Mouse (Mus musculus): ENCODE results near the gene Tnfsf15. TPM values are rescaled to one million over a fixed set of nuclear protein-coding genes. Genes with fewer than 3 reads are reported as not detected.

Gene Tnfsf15
- total RNA-seq (2014; rRNA removed) (0.28 and 0.40 TPM in 2 replicates), polyA plus RNA-seq (2012; rRNA removed) (not detected in 2 replicates)

GRCm38 (mm10) chr4:63744693-63745171 is at the start of gene Tnfsf15:
Gene Tnfsf15 (minus strand): TSS chr4:63745113.
- peaks cover 5% of the 10 kb centered on the region for H3K4me1 ChIP-seq (ENCODE audit: control insufficient read depth, insufficient read depth, low read length)
- peak; percentile 84 for DNase-seq (ENCODE audit: extremely low read depth, low read depth, low spot score)
- no peaks in the 10 kb centered on the region for H3K36me3 ChIP-seq (ENCODE audit: control insufficient read depth, insufficient read depth, low read length)
- no peaks in the 10 kb centered on the region for H3K79me2 ChIP-seq (ENCODE audit: control insufficient read depth, insufficient read depth, low read length)
- H3K27me3 ChIP-seq (ENCODE audit: control insufficient read depth, insufficient read depth, low read length), result no peaks in the 10 kb centered on the region
- no peak within 1 kb of the TSS for H3K9ac ChIP-seq (ENCODE audit: low read depth, low read length)
- TF ChIP-seq POLR2A (IDR thresholded peaks at IDR 0.05; ENCODE audit: extremely low read depth, insufficient read depth, low read length), result no peak
- no peak for TF ChIP-seq CTCF (IDR thresholded peaks at IDR 0.05; ENCODE audit: low read depth, low read length)
- no peak within 1 kb of the TSS for H3K4me3 ChIP-seq (ENCODE audit: insufficient read depth, low read depth, low read length)
- H3K27ac ChIP-seq (replicated peaks; ENCODE audit: insufficient read depth, low read depth, low read length), result no peak within 1 kb of the TSS
- WGBS, result 11% methylated on average over 8 of the region's 8 CpGs

- TF ChIP-seq POLR2A (IDR thresholded peaks at IDR 0.05; ENCODE audit: extremely low read depth, insufficient read depth, low read length) (no peak), CTCF (IDR thresholded peaks at IDR 0.05; ENCODE audit: low read depth, low read length) (no peak)
- Histone ChIP-seq H3K27me3 (ENCODE audit: control insufficient read depth, insufficient read depth, low read length) (no peaks in the 10 kb centered on the region), H3K4me1 (ENCODE audit: control insufficient read depth, insufficient read depth, low read length) (no peaks in the 10 kb centered on the region), H3K36me3 (ENCODE audit: control insufficient read depth, insufficient read depth, low read length) (no peaks in the 10 kb centered on the region), H3K27ac (replicated peaks; ENCODE audit: insufficient read depth, low read depth, low read length) (no peak overlapping the region), H3K4me3 (ENCODE audit: insufficient read depth, low read depth, low read length) (no peak overlapping the region), H3K9ac (ENCODE audit: low read depth, low read length) (no peak overlapping the region), H3K79me2 (ENCODE audit: control insufficient read depth, insufficient read depth, low read length) (no peaks in the 10 kb centered on the region)
- WGBS, result 93% methylated on average over 3 of the region's 3 CpGs
- DNase-seq (ENCODE audit: extremely low read depth, low read depth, low spot score), result no peak
These were observed 47.4 kb upstream of the Tnfsf15 start for GRCm38 (mm10) chr4:63792328-63792727.

DNA sequence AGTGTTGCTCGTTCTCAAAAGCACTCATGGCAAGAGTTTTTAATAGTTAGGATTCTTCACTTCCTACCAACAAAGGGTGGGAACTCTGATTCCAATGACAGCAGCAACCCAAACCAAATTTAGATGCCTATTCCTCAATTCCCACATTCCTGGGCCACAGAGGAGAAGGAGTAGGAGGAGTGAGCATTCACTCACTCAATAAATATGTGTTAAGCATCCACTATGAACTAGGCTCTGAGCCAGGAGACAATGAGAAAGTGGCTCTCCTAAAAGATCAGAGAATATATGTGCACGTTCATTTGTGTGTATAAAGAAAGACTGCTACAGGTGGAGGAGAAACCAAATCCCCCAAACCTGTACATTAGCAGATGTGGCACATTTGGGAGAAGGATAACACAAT is 40.6 kb upstream of the Tnfsf15 start:
- TF ChIP-seq CTCF (IDR thresholded peaks at IDR 0.05; ENCODE audit: low read depth, low read length) (no peak), POLR2A (IDR thresholded peaks at IDR 0.05; ENCODE audit: extremely low read depth, insufficient read depth, low read length) (no peak)
- 54% methylated on average over 2 of the region's 2 CpGs for WGBS

GRCm38 (mm10) chr4:63783826-63784225 is 38.9 kb upstream of the Tnfsf15 start:
- H3K4me1 ChIP-seq (ENCODE audit: control insufficient read depth, insufficient read depth, low read length), result no peaks in the 10 kb centered on the region
- H3K27ac ChIP-seq (replicated peaks; ENCODE audit: insufficient read depth, low read depth, low read length), result no peak overlapping the region
- H3K4me3 ChIP-seq (ENCODE audit: insufficient read depth, low read depth, low read length), result no peak overlapping the region
- H3K9ac ChIP-seq (ENCODE audit: low read depth, low read length), result no peak overlapping the region
- H3K27me3 ChIP-seq (ENCODE audit: control insufficient read depth, insufficient read depth, low read length), result no peaks in the 10 kb centered on the region
- no peaks in the 10 kb centered on the region for H3K79me2 ChIP-seq (ENCODE audit: control insufficient read depth, insufficient read depth, low read length)
- TF ChIP-seq POLR2A (IDR thresholded peaks at IDR 0.05; ENCODE audit: extremely low read depth, insufficient read depth, low read length), result no peak
- no peak for TF ChIP-seq CTCF (IDR thresholded peaks at IDR 0.05; ENCODE audit: low read depth, low read length)
- no peaks in the 10 kb centered on the region for H3K36me3 ChIP-seq (ENCODE audit: control insufficient read depth, insufficient read depth, low read length)
- 79% methylated on average over 5 of the region's 5 CpGs for whole genome bisulfite sequencing
- DNase-seq (ENCODE audit: extremely low read depth, low read depth, low spot score), result no peak

More for the DNA sequence above, 40.6 kb upstream of the Tnfsf15 start:
- Histone ChIP-seq H3K4me3 (ENCODE audit: insufficient read depth, low read depth, low read length) (no peak overlapping the region), H3K27me3 (ENCODE audit: control insufficient read depth, insufficient read depth, low read length) (no peaks in the 10 kb centered on the region), H3K27ac (replicated peaks; ENCODE audit: insufficient read depth, low read depth, low read length) (no peak overlapping the region), H3K79me2 (ENCODE audit: control insufficient read depth, insufficient read depth, low read length) (no peaks in the 10 kb centered on the region), H3K36me3 (ENCODE audit: control insufficient read depth, insufficient read depth, low read length) (no peaks in the 10 kb centered on the region), H3K9ac (ENCODE audit: low read depth, low read length) (no peak overlapping the region), H3K4me1 (ENCODE audit: control insufficient read depth, insufficient read depth, low read length) (no peaks in the 10 kb centered on the region)
- no peak for DNase-seq (ENCODE audit: extremely low read depth, low read depth, low spot score)

DNA sequence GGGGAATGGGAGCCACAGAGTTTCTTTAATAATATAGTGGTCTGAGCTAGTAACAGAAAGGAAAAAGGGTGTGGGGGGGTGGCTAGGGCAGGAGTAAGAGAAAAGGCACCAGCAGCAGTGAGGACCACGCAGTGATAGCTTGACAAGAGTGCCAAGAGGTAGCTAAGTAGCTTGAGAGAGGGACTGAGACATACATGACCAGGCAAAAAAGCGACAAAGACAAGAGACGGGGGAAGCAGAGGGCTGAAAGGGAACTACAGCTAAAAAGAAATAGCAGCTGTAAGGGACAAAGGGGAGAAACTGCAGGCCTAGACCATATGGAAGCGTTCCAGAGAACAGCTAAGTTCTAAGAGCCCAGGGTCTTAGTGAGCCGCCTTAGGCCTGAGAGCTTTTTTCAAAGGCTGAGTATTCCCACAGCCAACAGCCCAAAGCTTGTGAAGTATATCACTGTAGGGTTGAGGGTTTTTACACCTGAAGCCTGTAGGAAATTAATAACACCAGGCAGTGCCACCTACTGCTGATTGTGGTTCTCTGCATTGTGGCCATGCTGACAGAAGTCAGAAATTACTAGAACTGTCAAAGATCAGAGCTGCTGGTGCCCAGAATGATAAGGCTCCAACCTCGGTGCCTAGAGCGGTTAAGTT is 38.2 kb upstream of the Tnfsf15 start:
- Histone ChIP-seq H3K27me3 (ENCODE audit: control insufficient read depth, insufficient read depth, low read length) (no peaks in the 10 kb centered on the region), H3K4me1 (ENCODE audit: control insufficient read depth, insufficient read depth, low read length) (no peaks in the 10 kb centered on the region), H3K4me3 (ENCODE audit: insufficient read depth, low read depth, low read length) (no peak overlapping the region), H3K36me3 (ENCODE audit: control insufficient read depth, insufficient read depth, low read length) (no peaks in the 10 kb centered on the region), H3K79me2 (ENCODE audit: control insufficient read depth, insufficient read depth, low read length) (no peaks in the 10 kb centered on the region), H3K27ac (replicated peaks; ENCODE audit: insufficient read depth, low read depth, low read length) (no peak overlapping the region), H3K9ac (ENCODE audit: low read depth, low read length) (no peak overlapping the region)
- TF ChIP-seq CTCF (IDR thresholded peaks at IDR 0.05; ENCODE audit: low read depth, low read length), result no peak
- TF ChIP-seq POLR2A (IDR thresholded peaks at IDR 0.05; ENCODE audit: extremely low read depth, insufficient read depth, low read length), result no peak
- no peak for DNase-seq (ENCODE audit: extremely low read depth, low read depth, low spot score)
- WGBS, result 83% methylated on average over 7 of the region's 7 CpGs

DNA sequence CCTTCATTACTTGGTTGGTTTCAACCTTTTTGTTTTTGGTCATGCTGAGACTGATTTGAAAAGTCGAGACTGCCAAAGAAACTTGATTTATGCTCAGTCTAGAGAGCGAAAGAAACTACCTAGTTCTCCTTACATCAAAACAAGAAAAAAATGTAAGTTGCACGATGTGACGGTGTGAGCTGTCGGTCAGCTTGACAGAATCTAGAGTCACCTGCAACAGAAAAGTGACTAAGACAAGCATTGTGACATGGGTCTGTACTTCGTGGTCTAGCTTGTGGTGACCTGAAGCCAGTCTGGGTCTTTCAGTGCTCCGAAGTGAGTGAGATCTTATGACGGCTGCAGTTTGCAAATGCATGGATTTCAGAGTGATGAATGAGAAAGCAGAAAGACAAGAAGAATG is 32.3 kb upstream of the Tnfsf15 start:
- H3K9ac ChIP-seq (ENCODE audit: low read depth, low read length), result no peak overlapping the region
- no peak overlapping the region for H3K27ac ChIP-seq (replicated peaks; ENCODE audit: insufficient read depth, low read depth, low read length)
- TF ChIP-seq CTCF (IDR thresholded peaks at IDR 0.05; ENCODE audit: low read depth, low read length), result no peak
- no peak for TF ChIP-seq POLR2A (IDR thresholded peaks at IDR 0.05; ENCODE audit: extremely low read depth, insufficient read depth, low read length)
- H3K4me1 ChIP-seq (ENCODE audit: control insufficient read depth, insufficient read depth, low read length), result peaks cover 2% of the 10 kb centered on the region; the same call in 1 of the 2 replicates
- H3K36me3 ChIP-seq (ENCODE audit: control insufficient read depth, insufficient read depth, low read length), result no peaks in the 10 kb centered on the region
- no peaks in the 10 kb centered on the region; the same call in 1 of the 2 replicates for H3K27me3 ChIP-seq (ENCODE audit: control insufficient read depth, insufficient read depth, low read length)
- no peaks in the 10 kb centered on the region for H3K79me2 ChIP-seq (ENCODE audit: control insufficient read depth, insufficient read depth, low read length)
- DNase-seq (ENCODE audit: extremely low read depth, low read depth, low spot score), result no peak
- H3K4me3 ChIP-seq (ENCODE audit: insufficient read depth, low read depth, low read length), result no peak overlapping the region
- WGBS, result 82% methylated on average over 8 of the region's 8 CpGs
